Mouse (Mus musculus): ENCODE measurements around the gene 1700001K19Rik.
"Not testable (repeated sequence)": the region's sequence is repeated elsewhere in the genome, so short reads cannot be mapped to it uniquely, and the experiment has no call there.

Gene 1700001K19Rik

GRCm38 (mm10) chr12:110696173-110696974 is 14.0 kb upstream of the 1700001K19Rik start:
- peak; percentile 96 for DNase-seq (ENCODE audit: low spot score)

GRCm38 (mm10) chr12:110695676-110696171 is 13.3 kb upstream of the 1700001K19Rik start:
- DNase-seq (ENCODE audit: low spot score): peak; percentile 74

GRCm38 (mm10) chr12:110693378-110693777 is 11.0 kb upstream of the 1700001K19Rik start:
- DNase-seq (ENCODE audit: low spot score): not testable (repeated sequence)

- DNase-seq (ENCODE audit: low spot score): no peak
Measured at GRCm38 (mm10) chr12:110689919-110690643, 7.7 kb upstream of the 1700001K19Rik start.

- DNase-seq (ENCODE audit: low spot score): not testable (repeated sequence)
Measured at GRCm38 (mm10) chr12:110688921-110689320, 6.5 kb upstream of the 1700001K19Rik start.

GRCm38 (mm10) chr12:110687894-110688734 is 5.7 kb upstream of the 1700001K19Rik start:
- DNase-seq (ENCODE audit: low spot score): no peak

GRCm38 (mm10) chr12:110683580-110683979 is 1.2 kb upstream of the 1700001K19Rik start:
- no peak for DNase-seq (ENCODE audit: low spot score)

GRCm38 (mm10) chr12:110681878-110682277 is 541 bp downstream of the 1700001K19Rik start:
- no peak for DNase-seq (ENCODE audit: low spot score)

- no peak for DNase-seq (ENCODE audit: low spot score)
Measured at GRCm38 (mm10) chr12:110681191-110681590, 1.2 kb downstream of the 1700001K19Rik start.

GRCm38 (mm10) chr12:110674243-110674642 is 8.2 kb downstream of the 1700001K19Rik start:
- DNase-seq (ENCODE audit: low spot score): peak; percentile 48

- no peak for DNase-seq (ENCODE audit: low spot score)
Measured at GRCm38 (mm10) chr12:110667466-110668077, 14.8 kb downstream of the 1700001K19Rik start.

- DNase-seq (ENCODE audit: low spot score): no peak
Measured at GRCm38 (mm10) chr12:110661746-110662145, 20.7 kb downstream of the 1700001K19Rik start.

- no peak for DNase-seq (ENCODE audit: low spot score)
Measured at GRCm38 (mm10) chr12:110651464-110651863, 31.0 kb downstream of the 1700001K19Rik start.

- no peak for DNase-seq (ENCODE audit: low spot score)
Measured at GRCm38 (mm10) chr12:110650241-110650641, 32.2 kb downstream of the 1700001K19Rik start.

GRCm38 (mm10) chr12:110637507-110638114 is 44.8 kb downstream of the 1700001K19Rik start:
- no peak for DNase-seq (ENCODE audit: low spot score)

- no peak for DNase-seq (ENCODE audit: low spot score)
Measured at GRCm38 (mm10) chr12:110636293-110636692, 46.1 kb downstream of the 1700001K19Rik start.

GRCm38 (mm10) chr12:110630056-110630455 is 52.4 kb downstream of the 1700001K19Rik start:
- DNase-seq (ENCODE audit: low spot score): no peak
